Mouse (Mus musculus) bone marrow macrophage, adult 2 months (primary cell): ENCODE measurements around the gene Cdc14a.

Experiments
- CTCF ChIP-seq: IDR thresholded peaks from 2 replicates; pipeline ENCODE4 v1.5.1; 2012; ENCODE audit warnings: low read depth, mild to moderate bottlenecking, low read length, moderate library complexity
- POLR2A ChIP-seq: IDR thresholded peaks from 2 replicates; pipeline ENCODE4 v1.6.1; 2012; ENCODE audit warnings: mild to moderate bottlenecking, low read depth, low read length, borderline replicate concordance

DNA sequence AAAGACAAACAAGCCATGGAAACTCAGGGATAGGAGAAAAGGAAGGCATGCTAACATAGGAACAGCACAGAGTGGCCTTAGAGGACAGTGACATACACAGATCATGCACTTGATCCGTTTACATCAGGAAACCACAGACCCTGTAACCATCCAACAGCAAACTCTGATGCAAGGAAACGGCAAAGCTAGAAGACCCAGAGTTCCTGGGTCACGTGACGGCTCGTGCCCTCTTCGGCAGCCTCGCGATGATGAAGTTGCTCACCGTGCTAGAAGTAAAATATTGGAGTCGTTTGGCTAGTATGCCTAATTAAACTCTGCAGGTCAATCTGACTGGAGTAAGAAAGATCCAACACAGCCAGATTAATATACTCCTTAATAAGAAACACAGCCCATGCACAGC, 25.3 kb downstream of the Cdc14a start:
- no peak for TF ChIP-seq POLR2A
- no peak for TF ChIP-seq CTCF
